Mouse (Mus musculus) bone marrow, adult 2 months (tissue): ENCODE measurements around the gene Dusp2. TPM values are rescaled to one million over a fixed set of nuclear protein-coding genes. Genes with fewer than 3 reads are reported as not detected.
A peak's percentile ranks its signal among the peaks of the same experiment; 100 is the strongest.

ENCODE experiments used
- H3K27ac ChIP-seq: fragments of 200-500 bp; 2 replicates; pipeline ENCODE4 v1.5.1; 2012; ENCODE audit warnings: low read depth, mild to moderate bottlenecking, control low read depth, inconsistent platforms, low read length; ENCODE audit not compliant: control insufficient read depth, poor library complexity, insufficient read depth
- H3K4me1 ChIP-seq: fragments of 200-500 bp; 2 replicates; pipeline ENCODE4 v1.6.1; 2011; ENCODE audit warnings: low read length; ENCODE audit not compliant: control insufficient read depth, insufficient read depth
- H3K4me3 ChIP-seq: fragments of 200-500 bp; replicated peaks from 2 replicates; pipeline ENCODE3; 2011; ENCODE audit warnings: mild to moderate bottlenecking, low read depth, low read length, control low read depth; ENCODE audit not compliant: control insufficient read depth
- CTCF ChIP-seq: fragments of 200-500 bp; IDR thresholded peaks from 2 replicates; pipeline ENCODE4 v1.5.1; 2011; ENCODE audit warnings: low read length, control low read depth; ENCODE audit not compliant: control insufficient read depth, insufficient read depth
- POLR2A ChIP-seq: fragments of 200-500 bp; IDR thresholded peaks from 2 replicates; pipeline ENCODE4 v1.6.1; 2011; ENCODE audit warnings: low read depth, mild to moderate bottlenecking, control low read depth, low read length, borderline replicate concordance; ENCODE audit not compliant: control insufficient read depth
- WGBS: fragments of 180-500 bp; shearing (Covaris S2); methylation state at CpG from one replicate; pipeline ENCODE4 v1.1.7; 2018; 5-methylcytosine and 5-hydroxymethylcytosine counted together
- polyA plus RNA-seq: library from polyadenylated mRNA; stranded (reverse); fragments of >200 nt; gene quantifications from 2 replicates; pipeline ENCODE4 v1.2.4, GENCODE M21; 2011; ENCODE audit warnings: low replicate concordance; ENCODE audit not compliant: missing spikeins, insufficient read depth, insufficient read length

Dusp2 gene
- polyA plus RNA-seq, 1 experiment = 23.2 TPM

- TF ChIP-seq POLR2A (no peak), CTCF (no peak)
- no peak overlapping the region for H3K4me3 ChIP-seq
- H3K27ac ChIP-seq = peak overlapping the region; percentile 76
- whole genome bisulfite sequencing = 22% methylated on average over 6 of the region's 6 CpGs
- H3K4me1 ChIP-seq = peaks cover 4% of the 10 kb centered on the region
Observed at GRCm38 (mm10) chr2:127314467-127315154, 21.3 kb upstream of the Dusp2 start.

- 94% methylated on average over 1 of the region's 1 CpGs for WGBS
- Histone ChIP-seq H3K4me1 (peaks cover 4% of the 10 kb centered on the region), H3K27ac (peak overlapping the region; percentile 76), H3K4me3 (no peak overlapping the region)
- TF ChIP-seq POLR2A (no peak), CTCF (no peak)
Observed at GRCm38 (mm10) chr2:127315155-127315470, 20.8 kb upstream of the Dusp2 start.

- 77% methylated on average over 5 of the region's 5 CpGs for WGBS
- Histone ChIP-seq H3K4me3 (no peak overlapping the region), H3K27ac (no peak overlapping the region), H3K4me1 (peaks cover 3% of the 10 kb centered on the region; the same call in 1 of the 2 replicates)
- TF ChIP-seq POLR2A (no peak), CTCF (no peak)
Observed at GRCm38 (mm10) chr2:127316431-127316830, 19.5 kb upstream of the Dusp2 start.

- WGBS = 21% methylated on average over 4 of the region's 4 CpGs
- no peak for TF ChIP-seq CTCF
- TF ChIP-seq POLR2A = no peak
- no peak overlapping the region for H3K27ac ChIP-seq
- H3K4me1 ChIP-seq = peaks cover 3% of the 10 kb centered on the region; the same call in 1 of the 2 replicates
- H3K4me3 ChIP-seq = no peak overlapping the region
Observed at GRCm38 (mm10) chr2:127318136-127318535, 17.8 kb upstream of the Dusp2 start.

- TF ChIP-seq CTCF = no peak
- TF ChIP-seq POLR2A = no peak
- H3K4me1 ChIP-seq = peaks cover 3% of the 10 kb centered on the region; the same call in 1 of the 2 replicates
- no peak overlapping the region for H3K27ac ChIP-seq
Observed at GRCm38 (mm10) chr2:127319071-127319470, 16.9 kb upstream of the Dusp2 start.

GRCm38 (mm10) chr2:127322671-127323285, 13.2 kb upstream of the Dusp2 start:
- no peak for TF ChIP-seq CTCF
- TF ChIP-seq POLR2A = no peak
- peaks cover 4% of the 10 kb centered on the region for H3K4me1 ChIP-seq
- H3K27ac ChIP-seq = no peak overlapping the region
- 33% methylated on average over 6 of the region's 6 CpGs for WGBS
- H3K4me3 ChIP-seq = no peak overlapping the region

More at GRCm38 (mm10) chr2:127319071-127319470, 16.9 kb upstream of the Dusp2 start:
- H3K4me3 ChIP-seq = no peak overlapping the region
- 19% methylated on average over 4 of the region's 4 CpGs for WGBS

- Histone ChIP-seq H3K4me1 (peaks cover 9% of the 10 kb centered on the region), H3K4me3 (no peak overlapping the region), H3K27ac (no peak overlapping the region)
- no peak for TF ChIP-seq CTCF
- no peak for TF ChIP-seq POLR2A
- WGBS = 78% methylated on average over 1 of the region's 1 CpGs
Observed at GRCm38 (mm10) chr2:127323667-127324066, 12.3 kb upstream of the Dusp2 start.

GRCm38 (mm10) chr2:127324456-127324855, 11.5 kb upstream of the Dusp2 start:
- Histone ChIP-seq H3K27ac (no peak overlapping the region), H3K4me3 (no peak overlapping the region), H3K4me1 (peaks cover 11% of the 10 kb centered on the region)
- no peak for TF ChIP-seq POLR2A
- no peak for TF ChIP-seq CTCF
- 31% methylated on average over 7 of the region's 7 CpGs for WGBS

- peaks cover 12% of the 10 kb centered on the region for H3K4me1 ChIP-seq
- 0 out of 2 replicates have a peak overlapping the region, but pooled peaks have one; percentile 13 for H3K27ac ChIP-seq
- 25% methylated on average over 12 of the region's 12 CpGs for WGBS
- no peak overlapping the region for H3K4me3 ChIP-seq
- TF ChIP-seq CTCF (no peak), POLR2A (no peak)
Observed at GRCm38 (mm10) chr2:127328090-127328851, 7.7 kb upstream of the Dusp2 start.
